Mouse (Mus musculus): ENCODE data around the gene Rfx4. TPM values are rescaled to one million over a fixed set of nuclear protein-coding genes. Genes with fewer than 3 reads are reported as not detected.

The Rfx4 gene
- polyA plus RNA-seq, 1 experiment from 2014 or later = not detected

DNA sequence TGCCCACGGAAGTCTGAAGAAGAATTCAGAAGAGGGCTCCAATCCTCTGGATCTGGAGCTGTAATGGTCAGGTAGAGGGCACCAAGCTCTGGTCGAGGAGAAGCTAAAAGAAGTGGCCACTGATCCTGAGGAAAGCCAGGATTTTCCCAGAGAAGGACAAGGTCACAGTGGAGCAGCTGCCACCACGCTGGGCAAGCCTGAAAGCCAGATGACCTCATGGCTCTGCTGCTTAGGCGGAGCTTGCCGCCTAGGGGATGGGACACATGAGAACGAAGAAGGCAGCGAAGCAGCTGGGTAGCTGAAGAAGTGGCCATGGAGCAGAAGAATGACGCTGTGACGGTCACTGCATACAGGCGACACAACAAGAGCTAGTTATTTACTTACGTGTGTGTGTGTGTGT is 99.6 kb downstream of the Rfx4 start:
- Histone ChIP-seq H3K9me3 (ENCODE audit: control insufficient read depth, low read length) (no peaks in the 10 kb centered on the region), H3K4me2 (replicated peaks; ENCODE audit: low read depth) (no peak overlapping the region), H3K36me3 (ENCODE audit: control insufficient read depth, insufficient read depth, low read length) (no peaks in the 10 kb centered on the region), H3K27ac (replicated peaks) (no peak overlapping the region), H3K4me1 (replicated peaks; ENCODE audit: control insufficient read depth, insufficient read depth) (no peaks in the 10 kb centered on the region; the same call in 1 of the 2 replicates), H3K9ac (ENCODE audit: low read length) (no peak overlapping the region), H3K27me3 (ENCODE audit: control insufficient read depth, insufficient read depth, low read length) (no peaks in the 10 kb centered on the region), H3K4me3 (ENCODE audit: low read depth, low read length) (no peak overlapping the region)
- TF ChIP-seq CTCF (IDR thresholded peaks at IDR 0.05; ENCODE audit: low read depth) = no peak
- ATAC-seq (ENCODE audit: low FRiP score, low TSS enrichment) = no peak
- 81% methylated on average over 11 of the region's 11 CpGs for WGBS
- DNase-seq (ENCODE audit: low spot score) = no peak

DNA sequence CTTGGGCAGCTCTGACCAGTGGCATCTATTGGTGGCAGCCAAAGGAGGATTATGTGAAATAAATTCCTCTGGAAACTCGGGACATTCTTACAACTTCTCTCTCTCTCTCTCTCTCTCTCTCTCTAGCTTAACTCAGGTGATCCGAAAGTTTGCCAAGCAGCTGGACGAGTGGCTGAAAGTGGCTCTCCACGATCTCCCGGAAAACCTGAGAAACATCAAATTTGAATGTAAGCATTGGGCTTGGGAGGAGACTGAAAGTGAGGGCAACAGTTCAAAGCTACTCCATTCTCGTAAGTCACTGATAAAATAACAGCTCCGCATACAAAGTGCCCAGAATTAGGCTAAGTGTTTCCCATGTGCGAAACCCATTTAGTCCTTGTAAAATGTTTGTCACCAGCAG is 102.5 kb downstream of the Rfx4 start:
- no peak for ATAC-seq (ENCODE audit: low FRiP score, low TSS enrichment)
- no peak overlapping the region for H3K4me2 ChIP-seq (replicated peaks; ENCODE audit: low read depth)
- no peak overlapping the region for H3K9ac ChIP-seq (ENCODE audit: low read length)
- H3K27me3 ChIP-seq (ENCODE audit: control insufficient read depth, insufficient read depth, low read length) = no peaks in the 10 kb centered on the region
- WGBS = 52% methylated on average over 8 of the region's 8 CpGs
- no peak for DNase-seq (ENCODE audit: low spot score)
- H3K4me3 ChIP-seq (ENCODE audit: low read depth, low read length) = no peak overlapping the region
- no peaks in the 10 kb centered on the region for H3K9me3 ChIP-seq (ENCODE audit: control insufficient read depth, low read length)
- TF ChIP-seq EP300 (optimal IDR thresholded peaks at IDR 0.05) = no peak
- no peak for TF ChIP-seq CTCF (IDR thresholded peaks at IDR 0.05; ENCODE audit: low read depth)
- no peak overlapping the region for H3K27ac ChIP-seq (replicated peaks)
- H3K36me3 ChIP-seq (ENCODE audit: control insufficient read depth, insufficient read depth, low read length) = no peaks in the 10 kb centered on the region
- H3K4me1 ChIP-seq (replicated peaks; ENCODE audit: control insufficient read depth, insufficient read depth) = no peaks in the 10 kb centered on the region; the same call in 1 of the 2 replicates

DNA sequence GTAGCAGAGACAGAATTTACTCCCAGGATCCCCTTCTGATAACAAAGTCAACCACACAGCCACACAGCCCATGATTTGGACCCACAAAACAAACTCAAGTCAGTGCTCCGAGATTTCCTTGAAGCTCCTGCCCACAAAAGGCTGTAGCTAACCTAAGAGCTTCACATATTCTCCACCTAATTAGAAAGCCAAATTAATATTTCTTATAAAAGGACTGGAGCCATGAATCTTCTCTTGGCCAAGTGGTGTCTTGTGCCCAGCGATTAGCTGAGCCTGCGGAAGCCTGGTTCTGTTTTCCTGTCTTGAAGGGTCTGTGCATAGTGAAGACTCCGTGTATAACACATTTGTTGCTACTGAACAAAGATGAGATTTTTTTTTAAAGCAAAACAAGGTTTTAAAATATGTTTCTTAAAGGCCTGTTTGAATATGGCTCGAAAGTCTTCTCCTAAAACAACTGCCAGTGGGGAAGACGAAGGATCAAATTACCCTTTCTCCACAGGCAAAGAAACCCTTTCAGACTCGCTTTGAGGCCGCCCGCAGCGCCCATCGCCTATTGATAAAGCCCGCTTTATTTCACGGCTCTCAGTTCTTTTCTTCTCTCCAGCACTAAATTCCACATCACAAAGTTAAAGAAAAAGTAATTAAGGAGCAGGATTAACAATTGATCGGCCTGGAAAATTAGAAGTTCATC is 103.1 kb downstream of the Rfx4 start:
- no peak overlapping the region for H3K27ac ChIP-seq (replicated peaks)
- no peaks in the 10 kb centered on the region for H3K9me3 ChIP-seq (ENCODE audit: control insufficient read depth, low read length)
- TF ChIP-seq EP300 (optimal IDR thresholded peaks at IDR 0.05) (no peak), CTCF (IDR thresholded peaks at IDR 0.05; ENCODE audit: low read depth) (no peak)
- H3K4me1 ChIP-seq (replicated peaks; ENCODE audit: control insufficient read depth, insufficient read depth) = no peaks in the 10 kb centered on the region; the same call in 1 of the 2 replicates
- 35% methylated on average over 14 of the region's 14 CpGs for WGBS
- ATAC-seq (ENCODE audit: low FRiP score, low TSS enrichment) (no peak), DNase-seq (ENCODE audit: low spot score) (no peak)
- no peaks in the 10 kb centered on the region for H3K27me3 ChIP-seq (ENCODE audit: control insufficient read depth, insufficient read depth, low read length)
- H3K4me3 ChIP-seq (ENCODE audit: low read depth, low read length) = no peak overlapping the region
- H3K36me3 ChIP-seq (ENCODE audit: control insufficient read depth, insufficient read depth, low read length) = no peaks in the 10 kb centered on the region
- H3K4me2 ChIP-seq (replicated peaks; ENCODE audit: low read depth) = no peak overlapping the region
- H3K9ac ChIP-seq (ENCODE audit: low read length) = no peak overlapping the region

DNA sequence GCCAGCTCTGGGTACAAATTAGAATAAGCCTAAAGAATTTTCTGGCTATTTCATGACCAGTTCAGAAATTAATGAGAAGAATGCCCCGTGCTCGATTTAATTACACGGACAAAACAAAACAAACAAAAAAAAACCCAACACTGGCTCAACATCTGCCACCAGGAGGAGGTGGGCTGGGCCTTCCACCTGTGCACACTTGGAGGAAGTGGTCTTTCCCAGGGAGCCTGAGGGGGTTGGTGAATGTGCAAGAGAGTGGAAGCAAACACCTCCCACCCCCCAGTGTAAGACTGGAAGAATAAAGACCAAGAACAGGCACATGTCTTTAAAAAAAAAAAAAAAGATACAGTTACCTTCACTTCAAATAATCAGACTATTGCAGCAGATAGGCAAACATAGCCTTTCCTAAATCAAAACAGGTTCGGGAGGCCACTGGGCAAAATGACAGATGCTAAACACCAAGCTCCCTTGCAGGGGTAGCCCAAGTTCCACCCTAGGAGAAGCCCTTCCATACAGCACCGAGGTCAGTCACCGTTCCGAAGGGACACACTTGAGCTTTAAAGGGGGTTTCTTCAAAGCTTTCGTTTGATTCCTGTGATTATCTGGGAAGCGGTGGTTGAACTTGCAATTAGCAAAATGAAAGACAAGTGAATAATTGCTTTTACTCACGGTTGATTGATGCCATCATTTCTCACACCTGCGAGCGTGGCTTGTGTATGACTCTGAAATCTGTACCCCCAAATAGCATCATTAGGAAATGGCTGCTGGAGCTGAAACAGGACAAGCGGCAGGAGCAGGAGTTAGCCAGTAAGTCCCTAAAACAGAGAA is 103.9 kb downstream of the Rfx4 start:
- H3K36me3 ChIP-seq (ENCODE audit: control insufficient read depth, insufficient read depth, low read length) = no peaks in the 10 kb centered on the region
- no peak for ATAC-seq (ENCODE audit: low FRiP score, low TSS enrichment)
- H3K9ac ChIP-seq (ENCODE audit: low read length) = no peak overlapping the region
- no peaks in the 10 kb centered on the region for H3K27me3 ChIP-seq (ENCODE audit: control insufficient read depth, insufficient read depth, low read length)
- WGBS = 64% methylated on average over 13 of the region's 13 CpGs
- no peak for DNase-seq (ENCODE audit: low spot score)
- H3K4me2 ChIP-seq (replicated peaks; ENCODE audit: low read depth) = no peak overlapping the region
- no peak overlapping the region for H3K4me3 ChIP-seq (ENCODE audit: low read depth, low read length)
- H3K4me1 ChIP-seq (replicated peaks; ENCODE audit: control insufficient read depth, insufficient read depth) = no peaks in the 10 kb centered on the region; the same call in 1 of the 2 replicates
- H3K27ac ChIP-seq (replicated peaks) = no peak overlapping the region
- TF ChIP-seq EP300 (optimal IDR thresholded peaks at IDR 0.05) (no peak), CTCF (IDR thresholded peaks at IDR 0.05; ENCODE audit: low read depth) (no peak)
- H3K9me3 ChIP-seq (ENCODE audit: control insufficient read depth, low read length) = no peaks in the 10 kb centered on the region

GRCm38 (mm10) chr10:84863488-84863887 is 107.6 kb downstream of the Rfx4 start:
- no peak overlapping the region for H3K27ac ChIP-seq (replicated peaks)
- no peaks in the 10 kb centered on the region for H3K9me3 ChIP-seq (ENCODE audit: control insufficient read depth, low read length)
- H3K9ac ChIP-seq (ENCODE audit: low read length) = no peak overlapping the region
- no peaks in the 10 kb centered on the region for H3K27me3 ChIP-seq (ENCODE audit: control insufficient read depth, insufficient read depth, low read length)
- H3K4me3 ChIP-seq (ENCODE audit: low read depth, low read length) = no peak overlapping the region
- ATAC-seq (ENCODE audit: low FRiP score, low TSS enrichment) (no peak), DNase-seq (ENCODE audit: low spot score) (no peak)
- 84% methylated on average over 6 of the region's 6 CpGs for WGBS
- H3K4me2 ChIP-seq (replicated peaks; ENCODE audit: low read depth) = no peak overlapping the region
- TF ChIP-seq CTCF (IDR thresholded peaks at IDR 0.05; ENCODE audit: low read depth) (no peak), EP300 (optimal IDR thresholded peaks at IDR 0.05) (no peak)
- no peaks in the 10 kb centered on the region for H3K36me3 ChIP-seq (ENCODE audit: control insufficient read depth, insufficient read depth, low read length)
- no peaks in the 10 kb centered on the region; the same call in 1 of the 2 replicates for H3K4me1 ChIP-seq (replicated peaks; ENCODE audit: control insufficient read depth, insufficient read depth)

GRCm38 (mm10) chr10:84867577-84867976 is 111.7 kb downstream of the Rfx4 start:
- no peak for DNase-seq (ENCODE audit: low spot score)

More at GRCm38 (mm10) chr10:84867577-84867976, 111.7 kb downstream of the Rfx4 start:
- H3K36me3 ChIP-seq (ENCODE audit: control insufficient read depth, insufficient read depth, low read length) = no peaks in the 10 kb centered on the region
- no peaks in the 10 kb centered on the region for H3K4me1 ChIP-seq (replicated peaks; ENCODE audit: control insufficient read depth, insufficient read depth)
- H3K27ac ChIP-seq (replicated peaks) = no peak overlapping the region
- no peak overlapping the region for H3K4me3 ChIP-seq (ENCODE audit: low read depth, low read length)
- WGBS = 77% methylated on average over 7 of the region's 7 CpGs
- H3K9me3 ChIP-seq (ENCODE audit: control insufficient read depth, low read length) = no peaks in the 10 kb centered on the region
- no peak for TF ChIP-seq EP300 (optimal IDR thresholded peaks at IDR 0.05)
- no peak for TF ChIP-seq CTCF (IDR thresholded peaks at IDR 0.05; ENCODE audit: low read depth)
- ATAC-seq (ENCODE audit: low FRiP score, low TSS enrichment) = no peak
- no peaks in the 10 kb centered on the region for H3K27me3 ChIP-seq (ENCODE audit: control insufficient read depth, insufficient read depth, low read length)
- H3K9ac ChIP-seq (ENCODE audit: low read length) = no peak overlapping the region
- H3K4me2 ChIP-seq (replicated peaks; ENCODE audit: low read depth) = no peak overlapping the region
